Mouse (Mus musculus) kidney, embryonic 16.5 days (tissue): ENCODE data around the gene Cd40lg. TPM values are rescaled to one million over a fixed set of nuclear protein-coding genes. Genes with fewer than 3 reads are reported as not detected.

Source experiments
- ATAC-seq: fragments of 200-750 bp; cut with Nextera tagmentation; 2 replicates; pipeline ENCODE4 v1.8.0; 2017; ENCODE audit warnings: moderate TSS enrichment; ENCODE audit not compliant: low FRiP score, low TSS enrichment
- H3K27ac ChIP-seq: fragments of 300-500 bp; sonication (generic); 2 replicates; pipeline ENCODE4 v1.5.1; 2014; ENCODE audit warnings: low read length
- H3K27me3 ChIP-seq: fragments of 300-500 bp; sonication (generic); 2 replicates; pipeline ENCODE4 v1.6.1; 2014; ENCODE audit warnings: low read length, control low read depth, mixed read lengths; ENCODE audit not compliant: insufficient read depth
- H3K36me3 ChIP-seq: fragments of 300-500 bp; sonication (generic); 2 replicates; pipeline ENCODE4 v1.6.1; 2014; ENCODE audit warnings: low read length, control low read depth, mixed read lengths; ENCODE audit not compliant: insufficient read depth
- H3K4me1 ChIP-seq: fragments of 300-500 bp; sonication (generic); 2 replicates; pipeline ENCODE4 v1.6.1; 2014; ENCODE audit warnings: low read length, control low read depth, mixed read lengths; ENCODE audit not compliant: insufficient read depth
- H3K4me2 ChIP-seq: fragments of 300-500 bp; sonication (generic); replicated peaks from 2 replicates; pipeline ENCODE4 v1.6.1; 2014; ENCODE audit warnings: low read depth, low read length
- H3K4me3 ChIP-seq: fragments of 300-500 bp; sonication (generic); 2 replicates; pipeline ENCODE4 v1.5.1; 2014; ENCODE audit warnings: mild to moderate bottlenecking, low read length
- H3K9ac ChIP-seq: fragments of 300-500 bp; sonication (generic); replicated peaks from 2 replicates; pipeline ENCODE4 v1.6.1; 2014; ENCODE audit warnings: low read length
- H3K9me3 ChIP-seq: fragments of 300-500 bp; sonication (generic); 2 replicates; pipeline ENCODE4 v1.6.1; 2016; ENCODE audit warnings: low read length, control low read depth
- WGBS: fragments of 180-500 bp; shearing (Covaris S2); extraction: QIAGEN DNeasy Blood & Tissue Kit; methylation state at CpG from one replicate; pipeline ENCODE4 v1.1.7; 2014; 5-methylcytosine and 5-hydroxymethylcytosine counted together
- polyA plus RNA-seq: library from polyadenylated mRNA; unstranded; fragments of >200 nt; fragmentation: Nextera tagmentation; extraction: Ambion mirVana; gene quantifications from 2 replicates; pipeline ENCODE4 v1.2.1, GENCODE M21; 2015

The Cd40lg gene
- polyA plus RNA-seq, 1 experiment from 2014 or later, result not detected

GRCm38 (mm10) chrX:57235982-57236381, 24.0 kb downstream of the Cd40lg start:
- no peaks in the 10 kb centered on the region for H3K4me1 ChIP-seq
- no peaks in the 10 kb centered on the region for H3K9me3 ChIP-seq
- 73% methylated on average over 4 of the region's 4 CpGs for WGBS
- ATAC-seq, result no peak
- no peaks in the 10 kb centered on the region for H3K36me3 ChIP-seq
- no peak overlapping the region for H3K9ac ChIP-seq
- H3K4me3 ChIP-seq, result no peak overlapping the region
- H3K4me2 ChIP-seq, result no peak overlapping the region
- no peaks in the 10 kb centered on the region for H3K27me3 ChIP-seq
- no peak overlapping the region for H3K27ac ChIP-seq

GRCm38 (mm10) chrX:57238572-57238971, 26.6 kb downstream of the Cd40lg start:
- ATAC-seq, result no peak
- WGBS, result 70% methylated on average over 3 of the region's 3 CpGs
- Histone ChIP-seq H3K9me3 (no peaks in the 10 kb centered on the region), H3K27ac (no peak overlapping the region), H3K36me3 (no peaks in the 10 kb centered on the region), H3K4me1 (no peaks in the 10 kb centered on the region), H3K4me3 (no peak overlapping the region), H3K27me3 (no peaks in the 10 kb centered on the region), H3K4me2 (no peak overlapping the region), H3K9ac (no peak overlapping the region)

- Histone ChIP-seq H3K4me3 (no peak overlapping the region), H3K36me3 (no peaks in the 10 kb centered on the region), H3K27ac (no peak overlapping the region), H3K27me3 (no peaks in the 10 kb centered on the region), H3K4me1 (no peaks in the 10 kb centered on the region), H3K4me2 (no peak overlapping the region), H3K9me3 (no peaks in the 10 kb centered on the region), H3K9ac (no peak overlapping the region)
- ATAC-seq, result no peak
- WGBS, result 67% methylated on average over 7 of the region's 7 CpGs
Measured at GRCm38 (mm10) chrX:57253329-57254055, 41.5 kb downstream of the Cd40lg start.

GRCm38 (mm10) chrX:57260744-57261143, 48.8 kb downstream of the Cd40lg start:
- no peak for ATAC-seq
- H3K4me1 ChIP-seq, result no peaks in the 10 kb centered on the region
- H3K9ac ChIP-seq, result no peak overlapping the region
- H3K9me3 ChIP-seq, result no peaks in the 10 kb centered on the region
- no peak overlapping the region for H3K27ac ChIP-seq
- H3K4me2 ChIP-seq, result no peak overlapping the region
- H3K36me3 ChIP-seq, result no peaks in the 10 kb centered on the region
- no peak overlapping the region for H3K4me3 ChIP-seq
- WGBS, result 56% methylated on average over 2 of the region's 2 CpGs
- no peaks in the 10 kb centered on the region; the same call in 1 of the 2 replicates for H3K27me3 ChIP-seq

GRCm38 (mm10) chrX:57263515-57263914, 51.6 kb downstream of the Cd40lg start:
- no peaks in the 10 kb centered on the region for H3K4me1 ChIP-seq
- no peak for ATAC-seq
- H3K9ac ChIP-seq, result no peak overlapping the region
- H3K27me3 ChIP-seq, result no peaks in the 10 kb centered on the region; the same call in 1 of the 2 replicates
- H3K36me3 ChIP-seq, result no peaks in the 10 kb centered on the region
- no peaks in the 10 kb centered on the region for H3K9me3 ChIP-seq
- no peak overlapping the region for H3K4me2 ChIP-seq
- H3K27ac ChIP-seq, result no peak overlapping the region
- 74% methylated on average over 4 of the region's 4 CpGs for WGBS
- H3K4me3 ChIP-seq, result no peak overlapping the region

Other genes starting within 250 kb of the Cd40lg start
- not detected in 2 replicates for gene Brs3, start 169.1 kb upstream of the Cd40lg start, polyA plus RNA-seq
- 63.9 and 65.8 TPM in 2 replicates for gene Htatsf1, start 158.6 kb upstream of the Cd40lg start, polyA plus RNA-seq
- 0.14 and 0.19 TPM in 2 replicates for gene Vgll1, start 124.0 kb upstream of the Cd40lg start, polyA plus RNA-seq
- 3.9 and 4.1 TPM in 2 replicates for gene Arhgef6, start 126.6 kb downstream of the Cd40lg start, polyA plus RNA-seq
- gene Rbmx, start 180.9 kb downstream of the Cd40lg start, polyA plus RNA-seq, result 137 and 143 TPM in 2 replicates
- 0.08 TPM in 1 of 2 replicates, not detected in the other for gene Gm364, start 197.0 kb downstream of the Cd40lg start, polyA plus RNA-seq